Mouse (Mus musculus): Measurements from ENCODE around the gene Zdhhc16. TPM values are rescaled to one million over a fixed set of nuclear protein-coding genes. Genes with fewer than 3 reads are reported as not detected.

Zdhhc16 gene
- total RNA-seq, 1 experiment from 2014 or later, result 22.3 TPM

DNA sequence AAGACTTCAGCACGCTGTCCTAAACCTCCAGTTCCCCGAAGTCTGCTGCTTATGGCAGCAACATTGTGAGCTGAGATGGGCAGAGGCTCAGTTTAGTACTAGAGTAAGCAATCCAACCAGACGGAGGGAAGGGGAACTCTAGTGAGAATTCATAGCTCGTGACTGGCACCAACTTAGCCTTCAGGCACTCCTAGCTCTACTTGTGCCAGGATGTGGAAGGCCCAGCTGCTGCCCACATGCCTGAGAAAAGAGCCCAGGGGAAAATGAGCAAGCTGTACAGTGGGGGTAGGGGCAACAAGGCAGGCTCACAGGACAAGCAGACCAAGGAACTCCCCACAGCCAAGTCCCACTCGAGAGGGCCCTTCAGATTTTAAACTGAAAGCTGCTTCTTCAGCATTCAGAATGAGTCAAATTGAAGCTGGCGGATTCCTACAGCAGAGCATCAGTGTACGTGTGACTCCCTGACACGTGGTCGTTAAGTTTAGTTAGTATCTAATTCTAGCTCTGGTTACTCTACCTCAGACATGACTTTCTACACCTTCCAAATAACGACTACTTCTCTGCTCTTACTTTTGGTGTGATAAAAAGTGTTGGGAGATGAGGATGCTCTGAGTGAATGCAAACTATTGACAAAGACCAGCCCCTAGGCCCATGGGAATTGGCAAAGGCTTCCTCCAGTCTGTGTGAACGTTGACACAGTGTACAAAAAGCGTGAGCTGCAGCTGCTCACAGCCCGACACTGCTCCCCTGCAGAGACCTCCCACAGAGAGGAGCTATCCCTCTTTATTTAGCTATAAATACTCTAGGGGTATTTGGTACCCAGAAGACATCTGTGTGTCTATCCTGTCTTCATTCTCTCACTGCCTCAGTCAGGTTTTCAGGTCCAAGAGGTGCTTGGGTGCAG, 40.9 kb downstream of the Zdhhc16 start:
- ATAC-seq (replicated peaks in 1 of 2; ENCODE audit: insufficient read depth in 1 of 2, low FRiP score in 2 of 2, low TSS enrichment in 1 of 2, low read depth in 1 of 2, poor library complexity in 2 of 2, severe bottlenecking in 2 of 2), result no peak

- ATAC-seq (replicated peaks in 1 of 2; ENCODE audit: insufficient read depth in 1 of 2, low FRiP score in 2 of 2, low TSS enrichment in 1 of 2, low read depth in 1 of 2, poor library complexity in 2 of 2, severe bottlenecking in 2 of 2), result peak; percentile 14 to 18; a peak in 3 of 4 replicates
Measured at GRCm38 (mm10) chr19:41980422-41980818, 47.1 kb downstream of the Zdhhc16 start.

GRCm38 (mm10) chr19:41980819-41981594, 47.7 kb downstream of the Zdhhc16 start, which contains the start of gene Mms19:
Gene Mms19, minus strand, starts transcription at chr19:41981157.
- ATAC-seq (replicated peaks in 1 of 2; ENCODE audit: insufficient read depth in 1 of 2, low FRiP score in 2 of 2, low TSS enrichment in 1 of 2, low read depth in 1 of 2, poor library complexity in 2 of 2, severe bottlenecking in 2 of 2), result peak; percentile 86 to 87

GRCm38 (mm10) chr19:41981595-41981927, 48.3 kb downstream of the Zdhhc16 start, which contains the start of gene Ubtd1:
Gene Ubtd1, plus strand, starts transcription at chr19:41981763.
- ATAC-seq (replicated peaks in 1 of 2; ENCODE audit: insufficient read depth in 1 of 2, low FRiP score in 2 of 2, low TSS enrichment in 1 of 2, low read depth in 1 of 2, poor library complexity in 2 of 2, severe bottlenecking in 2 of 2), result no peak; a peak in 1 of 4 replicates

GRCm38 (mm10) chr19:41981931-41982790, 48.9 kb downstream of the Zdhhc16 start:
- no peak for ATAC-seq (replicated peaks in 1 of 2; ENCODE audit: insufficient read depth in 1 of 2, low FRiP score in 2 of 2, low TSS enrichment in 1 of 2, low read depth in 1 of 2, poor library complexity in 2 of 2, severe bottlenecking in 2 of 2)

GRCm38 (mm10) chr19:41982791-41983150, 49.5 kb downstream of the Zdhhc16 start:
- ATAC-seq (replicated peaks in 1 of 2; ENCODE audit: insufficient read depth in 1 of 2, low FRiP score in 2 of 2, low TSS enrichment in 1 of 2, low read depth in 1 of 2, poor library complexity in 2 of 2, severe bottlenecking in 2 of 2), result 0 out of 4 replicates have a peak, but pooled peaks of 1 of the 2 experiments have one; percentile 18

DNA sequence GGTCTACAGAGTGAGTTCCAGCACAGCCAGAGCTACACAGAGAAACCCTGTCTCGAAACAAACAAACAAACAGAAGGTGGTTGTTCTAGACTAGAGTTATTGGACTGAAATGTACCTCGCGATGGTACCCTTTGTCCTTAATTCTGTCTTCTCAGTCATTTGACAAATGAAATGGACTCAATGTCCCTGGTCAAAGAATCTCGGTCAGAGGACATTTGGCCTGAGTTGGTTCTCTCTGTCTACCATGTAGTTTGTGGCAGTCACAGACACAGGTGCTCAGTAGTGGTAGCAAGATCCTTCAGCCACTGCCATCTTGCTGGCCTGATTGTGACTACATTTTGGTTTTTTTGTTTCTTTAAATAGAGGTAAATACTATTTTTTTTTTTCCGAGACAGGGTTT, 52.7 kb downstream of the Zdhhc16 start:
- no peak for ATAC-seq (replicated peaks in 1 of 2; ENCODE audit: insufficient read depth in 1 of 2, low FRiP score in 2 of 2, low TSS enrichment in 1 of 2, low read depth in 1 of 2, poor library complexity in 2 of 2, severe bottlenecking in 2 of 2)

- no peak for ATAC-seq (replicated peaks in 1 of 2; ENCODE audit: insufficient read depth in 1 of 2, low FRiP score in 2 of 2, low TSS enrichment in 1 of 2, low read depth in 1 of 2, poor library complexity in 2 of 2, severe bottlenecking in 2 of 2)
Measured at GRCm38 (mm10) chr19:41987206-41987605, 53.9 kb downstream of the Zdhhc16 start.

DNA sequence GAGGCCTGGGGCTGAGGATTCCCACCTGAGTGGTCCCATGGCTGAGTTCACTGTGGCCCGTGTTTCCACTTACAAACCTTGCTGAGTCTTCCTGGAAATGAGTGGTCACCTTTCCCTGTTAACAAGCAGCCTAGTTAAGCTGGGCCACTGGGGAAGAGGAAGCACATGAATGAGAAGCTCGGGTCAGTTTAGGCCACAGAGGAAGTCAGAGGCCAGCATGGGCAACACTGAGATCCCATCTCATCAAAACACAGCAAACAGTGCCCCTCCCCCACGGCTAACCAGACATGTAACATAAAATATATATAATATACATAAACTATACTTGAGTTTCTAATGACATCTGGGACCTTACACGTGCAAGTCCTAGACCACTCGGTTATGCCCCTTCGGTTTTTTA, 56.5 kb downstream of the Zdhhc16 start:
- ATAC-seq (replicated peaks in 1 of 2; ENCODE audit: insufficient read depth in 1 of 2, low FRiP score in 2 of 2, low TSS enrichment in 1 of 2, low read depth in 1 of 2, poor library complexity in 2 of 2, severe bottlenecking in 2 of 2), result peak in 1 of 2 experiments; percentile 27; a peak in 1 of 4 replicates

DNA sequence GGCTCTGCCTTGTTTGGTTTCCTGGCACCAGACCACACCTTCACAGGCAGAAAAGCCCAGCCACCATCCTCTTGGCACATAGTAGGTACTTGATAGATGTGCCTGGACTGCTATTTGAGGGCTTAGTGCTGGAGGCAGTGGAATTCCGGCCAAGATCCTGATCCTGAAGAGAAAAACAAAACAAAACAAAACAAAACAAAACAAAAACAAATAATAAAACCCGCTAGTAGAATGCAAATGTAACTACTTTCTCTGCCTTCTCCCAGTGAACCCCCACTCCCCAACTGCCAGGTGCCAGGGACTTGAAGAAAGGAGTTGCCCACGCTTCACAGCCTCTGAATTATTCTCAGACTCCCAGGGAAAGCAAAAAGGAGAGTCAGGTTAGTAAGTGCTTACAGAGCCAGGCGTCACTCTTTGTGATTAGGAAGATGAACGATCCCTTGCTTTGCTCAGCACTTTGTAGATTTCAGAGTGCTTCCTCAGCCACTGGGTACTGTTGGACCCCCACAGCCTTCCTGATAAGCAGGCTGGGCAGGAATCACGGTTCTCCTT, 58.7 kb downstream of the Zdhhc16 start:
- peak in 1 of 2 experiments; percentile 4; a peak in 1 of 4 replicates for ATAC-seq (replicated peaks in 1 of 2; ENCODE audit: insufficient read depth in 1 of 2, low FRiP score in 2 of 2, low TSS enrichment in 1 of 2, low read depth in 1 of 2, poor library complexity in 2 of 2, severe bottlenecking in 2 of 2)

DNA sequence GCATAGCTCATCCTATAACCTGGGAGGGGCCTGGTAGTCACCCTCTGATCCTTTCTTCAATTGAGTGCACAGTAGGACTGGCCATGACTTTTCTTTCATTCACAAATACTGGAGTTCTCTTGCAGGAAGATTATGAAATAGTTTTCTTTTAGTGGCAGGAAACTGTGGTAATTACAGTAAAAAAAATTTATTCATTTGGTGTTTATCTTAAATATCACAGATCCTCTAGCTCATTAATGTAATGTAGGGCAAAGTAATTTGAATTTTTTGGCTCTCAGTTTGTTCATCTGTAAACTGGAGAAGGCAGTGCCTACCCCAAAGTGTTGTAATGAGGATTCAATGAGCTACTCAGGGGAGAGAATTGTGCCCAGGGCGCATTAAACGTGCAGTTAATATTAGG, 59.7 kb downstream of the Zdhhc16 start:
- ATAC-seq (replicated peaks in 1 of 2; ENCODE audit: insufficient read depth in 1 of 2, low FRiP score in 2 of 2, low TSS enrichment in 1 of 2, low read depth in 1 of 2, poor library complexity in 2 of 2, severe bottlenecking in 2 of 2), result no peak

DNA sequence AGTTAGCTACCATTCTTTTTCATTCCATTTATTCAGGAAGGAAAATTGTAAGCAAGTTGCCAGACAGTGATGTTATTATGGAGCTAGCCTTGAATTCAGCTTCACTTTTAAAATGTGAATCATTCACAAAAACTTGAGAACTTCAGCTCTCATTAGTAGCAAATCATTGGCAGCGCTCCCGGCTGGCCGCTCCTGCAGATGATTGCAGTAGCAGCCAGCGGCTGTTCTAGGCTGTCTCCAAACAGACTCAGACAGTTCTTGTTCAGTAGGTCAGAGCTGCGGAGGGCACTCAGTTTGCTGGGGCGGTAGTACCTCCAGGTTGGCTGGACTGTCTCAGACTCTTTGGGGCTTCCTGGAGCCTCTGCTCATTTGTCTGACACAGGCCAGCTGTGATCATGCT, 60.2 kb downstream of the Zdhhc16 start:
- no peak for ATAC-seq (replicated peaks in 1 of 2; ENCODE audit: insufficient read depth in 1 of 2, low FRiP score in 2 of 2, low TSS enrichment in 1 of 2, low read depth in 1 of 2, poor library complexity in 2 of 2, severe bottlenecking in 2 of 2)

Other genes with a start within 250 kb of the Zdhhc16 start
- gene Slit1, start 189.8 kb upstream of the Zdhhc16 start, total RNA-seq (2017), result 0.13 TPM in 1 of 2 replicates, not detected in the other
- gene Arhgap19, start 131.4 kb upstream of the Zdhhc16 start, total RNA-seq (2017), result 17.8 and 26.8 TPM in 2 replicates
- 11.4 and 16.7 TPM in 2 replicates for gene Frat1, start 103.5 kb upstream of the Zdhhc16 start, total RNA-seq (2017)
- 28.0 and 33.7 TPM in 2 replicates for gene Frat2, start 85.3 kb upstream of the Zdhhc16 start, total RNA-seq (2017)
- 12.2 and 18.9 TPM in 2 replicates for gene Rrp12, start 37.3 kb upstream of the Zdhhc16 start, total RNA-seq (2017)
- gene Pgam1, start 21.6 kb upstream of the Zdhhc16 start, total RNA-seq (2017), result 112 and 157 TPM in 2 replicates
- gene Exosc1, start 57 bp upstream of the Zdhhc16 start, total RNA-seq (2017), result 50.7 and 52.2 TPM in 2 replicates
- gene Mms19, start 47.7 kb downstream of the Zdhhc16 start, total RNA-seq (2017), result 23.1 and 24.8 TPM in 2 replicates
- gene Ubtd1, start 48.3 kb downstream of the Zdhhc16 start, total RNA-seq (2017), result 3.3 and 14.9 TPM in 2 replicates
- not detected in 2 replicates for gene Ankrd2, start 102.5 kb downstream of the Zdhhc16 start, total RNA-seq (2017)
- 0.94 TPM in 1 of 2 replicates, not detected in the other for gene Hoga1, start 112.1 kb downstream of the Zdhhc16 start, total RNA-seq (2017)
- not detected in 2 replicates for gene 4933411K16Rik, start 118.8 kb downstream of the Zdhhc16 start, total RNA-seq (2017)
- gene Morn4, start 152.9 kb downstream of the Zdhhc16 start, total RNA-seq (2017), result 1.1 and 2.8 TPM in 2 replicates
- gene Pi4k2a, start 157.0 kb downstream of the Zdhhc16 start, total RNA-seq (2017), result 8.3 and 9.1 TPM in 2 replicates
- gene Avpi1, start 195.6 kb downstream of the Zdhhc16 start, total RNA-seq (2017), result 5.3 and 5.4 TPM in 2 replicates
- gene Marveld1, start 213.9 kb downstream of the Zdhhc16 start, total RNA-seq (2017), result 16.1 and 22.8 TPM in 2 replicates
- 20.0 and 37.1 TPM in 2 replicates for gene Zfyve27, start 230.5 kb downstream of the Zdhhc16 start, total RNA-seq (2017)